Mouse (Mus musculus): ENCODE data around the gene Pmp22.

The Pmp22 gene

GRCm38 (mm10) chr11:63126976-63127375 lies 1.8 kb upstream of the Pmp22 start:
- DNase-seq (ENCODE audit: extremely low read depth, insufficient read length, low spot score): no peak

- DNase-seq (ENCODE audit: extremely low read depth, insufficient read length, low spot score): no peak
Observed at GRCm38 (mm10) chr11:63127513-63127912, 1.3 kb upstream of the Pmp22 start.

GRCm38 (mm10) chr11:63129375-63129774 lies 593 bp downstream of the Pmp22 start:
- peak; percentile 54 for DNase-seq (ENCODE audit: extremely low read depth, insufficient read length, low spot score)

- no peak for DNase-seq (ENCODE audit: extremely low read depth, insufficient read length, low spot score)
Observed at GRCm38 (mm10) chr11:63129840-63130239, 1.1 kb downstream of the Pmp22 start.

DNA sequence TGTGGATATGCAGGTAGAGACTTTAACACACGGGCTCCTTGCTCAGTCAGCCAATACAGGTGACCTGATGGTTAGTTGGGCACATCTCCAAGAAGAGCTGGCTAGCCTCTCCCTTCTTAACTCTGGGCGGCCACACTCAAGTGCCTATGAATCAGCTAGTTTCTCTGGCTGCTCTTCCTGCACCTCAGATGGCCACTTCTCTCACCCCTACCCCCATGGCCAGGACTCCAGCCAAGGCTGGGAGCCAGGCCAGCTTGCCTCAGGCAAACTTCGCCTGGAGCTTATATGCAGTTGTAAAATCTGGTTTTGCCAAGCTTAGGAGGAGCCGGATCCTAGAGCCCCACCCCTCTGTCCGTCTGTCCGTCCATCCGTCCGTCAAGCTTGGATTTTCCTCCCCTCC lies 1.7 kb downstream of the Pmp22 start:
- peak; percentile 98 for DNase-seq (ENCODE audit: extremely low read depth, insufficient read length, low spot score)

- peak; percentile 86 for DNase-seq (ENCODE audit: extremely low read depth, insufficient read length, low spot score)
Observed at GRCm38 (mm10) chr11:63131001-63131692, 2.4 kb downstream of the Pmp22 start.

GRCm38 (mm10) chr11:63131693-63132040 lies 2.9 kb downstream of the Pmp22 start:
- no peak for DNase-seq (ENCODE audit: extremely low read depth, insufficient read length, low spot score)

DNA sequence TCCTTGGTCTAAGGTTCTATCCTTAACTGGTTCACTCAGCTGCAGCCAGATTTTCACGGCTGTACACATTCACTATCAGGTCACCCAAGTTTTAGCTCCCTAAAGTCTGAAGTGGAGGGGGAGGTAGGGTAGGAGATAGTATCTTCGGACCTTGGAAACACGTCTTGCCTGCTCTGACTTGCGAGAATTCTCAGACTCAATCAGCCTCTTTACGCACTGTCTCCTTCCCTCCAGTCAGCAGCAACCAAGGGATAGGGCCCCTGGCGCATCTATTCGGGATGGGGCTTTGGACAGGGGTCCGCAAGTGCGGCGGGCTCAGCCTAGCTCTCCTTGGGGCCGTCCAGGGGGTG lies 3.3 kb downstream of the Pmp22 start:
- DNase-seq (ENCODE audit: extremely low read depth, insufficient read length, low spot score): no peak

DNA sequence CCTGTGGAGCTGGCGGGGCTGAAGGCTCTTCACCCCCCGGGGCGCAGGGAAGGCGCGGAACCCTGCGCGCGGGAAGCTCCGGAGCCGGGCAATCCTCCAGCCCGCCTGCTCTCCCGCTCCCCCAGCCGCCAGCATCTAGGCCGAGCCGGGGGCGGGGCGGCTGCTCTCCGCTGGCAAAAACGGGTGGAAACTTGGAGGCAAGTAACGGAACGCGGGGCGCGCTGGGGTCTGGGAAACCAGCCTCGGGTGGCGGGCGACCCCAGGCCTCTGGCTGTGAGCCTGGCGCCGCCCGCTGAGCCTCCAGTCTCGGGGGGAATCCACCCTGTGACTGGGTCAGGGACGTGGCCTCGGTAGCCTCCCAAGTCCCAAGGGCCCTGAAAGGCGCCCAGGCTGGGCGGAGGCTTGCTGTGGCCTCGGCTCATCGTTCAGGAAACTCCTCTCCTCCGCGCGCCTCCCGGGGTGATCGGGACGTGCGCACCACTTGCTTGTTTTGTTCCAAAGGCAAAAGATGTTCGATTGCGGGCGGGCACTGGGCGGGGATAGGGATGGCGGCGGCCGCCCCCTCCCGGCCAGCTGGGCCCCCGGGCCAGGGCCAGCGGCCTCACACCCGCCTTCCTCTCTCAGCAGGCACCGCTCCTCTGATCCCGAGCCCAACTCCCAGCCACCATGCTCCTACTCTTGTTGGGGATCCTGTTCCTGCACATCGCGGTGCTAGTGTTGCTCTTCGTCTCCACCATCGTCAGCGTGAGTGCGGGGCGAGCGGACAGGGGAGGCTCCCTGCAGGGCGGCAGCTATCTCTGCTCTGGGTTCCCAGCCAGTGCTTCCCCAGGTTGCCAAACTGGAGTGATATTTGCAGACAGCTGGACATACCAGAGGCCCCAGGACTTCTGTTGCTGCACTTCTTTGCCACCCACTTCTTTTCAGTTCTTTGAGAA lies 4.0 kb downstream of the Pmp22 start:
- DNase-seq (ENCODE audit: extremely low read depth, insufficient read length, low spot score): peak; percentile 89

DNA sequence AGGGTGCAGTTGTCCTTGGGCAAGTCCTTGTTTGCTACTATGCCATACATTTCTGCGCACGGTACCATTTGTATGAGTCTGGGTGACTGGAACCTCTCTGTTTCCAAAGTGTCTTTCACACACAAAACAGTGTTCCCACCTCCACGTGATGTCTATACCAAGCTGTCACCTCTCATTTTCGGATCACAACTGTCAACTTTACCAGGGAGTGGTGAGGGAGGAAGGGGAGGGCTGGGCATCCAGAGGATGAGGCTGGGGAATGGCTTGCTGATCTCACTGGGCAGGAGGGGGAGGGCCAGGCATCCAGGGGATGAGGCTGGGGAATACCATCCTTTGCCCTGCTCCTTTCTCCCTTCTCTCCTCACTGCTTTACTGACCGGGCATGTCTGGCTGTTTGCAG lies 5.2 kb downstream of the Pmp22 start:
- no peak for DNase-seq (ENCODE audit: extremely low read depth, insufficient read length, low spot score)

DNA sequence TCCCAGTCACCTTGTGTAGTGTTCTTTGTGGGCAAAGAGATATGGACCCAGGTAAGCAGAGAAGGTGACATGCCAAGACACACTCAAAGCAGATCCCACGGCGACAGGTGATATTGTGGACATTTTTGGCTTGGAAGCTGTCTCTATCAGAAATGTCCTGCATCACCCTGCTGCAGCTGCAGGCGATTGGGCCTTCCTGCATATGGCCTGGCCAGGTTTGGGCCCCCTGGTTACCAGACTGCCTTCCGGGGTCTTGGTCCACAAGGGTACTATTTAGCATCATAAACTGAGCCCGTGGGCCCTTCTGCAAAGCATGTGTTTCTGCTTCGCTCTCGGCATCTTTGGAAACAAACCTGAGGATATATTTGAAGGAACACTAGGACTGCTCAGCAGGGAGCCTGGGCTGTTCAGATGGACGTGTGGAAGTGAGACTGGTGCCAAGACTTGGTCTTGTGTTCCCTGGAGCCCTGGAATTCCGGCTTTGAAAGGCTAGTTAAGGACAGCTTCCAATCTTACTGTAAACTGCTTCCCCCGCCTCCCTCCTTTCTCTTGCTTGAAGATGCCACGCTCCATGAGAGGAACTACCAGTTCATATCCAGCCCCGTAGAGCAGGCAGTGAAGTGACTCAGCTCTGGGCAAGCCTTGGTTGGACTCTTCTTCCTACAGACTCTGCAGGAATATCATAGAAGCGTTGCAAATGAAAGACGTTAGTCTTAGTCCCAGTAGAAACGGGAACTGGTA lies 6.1 kb downstream of the Pmp22 start:
- peak; percentile 54 for DNase-seq (ENCODE audit: extremely low read depth, insufficient read length, low spot score)

GRCm38 (mm10) chr11:63135622-63136021 lies 6.8 kb downstream of the Pmp22 start:
- DNase-seq (ENCODE audit: extremely low read depth, insufficient read length, low spot score): peak; percentile 90

- DNase-seq (ENCODE audit: extremely low read depth, insufficient read length, low spot score): peak; percentile 44
Observed at GRCm38 (mm10) chr11:63136205-63136604, 7.4 kb downstream of the Pmp22 start.

DNA sequence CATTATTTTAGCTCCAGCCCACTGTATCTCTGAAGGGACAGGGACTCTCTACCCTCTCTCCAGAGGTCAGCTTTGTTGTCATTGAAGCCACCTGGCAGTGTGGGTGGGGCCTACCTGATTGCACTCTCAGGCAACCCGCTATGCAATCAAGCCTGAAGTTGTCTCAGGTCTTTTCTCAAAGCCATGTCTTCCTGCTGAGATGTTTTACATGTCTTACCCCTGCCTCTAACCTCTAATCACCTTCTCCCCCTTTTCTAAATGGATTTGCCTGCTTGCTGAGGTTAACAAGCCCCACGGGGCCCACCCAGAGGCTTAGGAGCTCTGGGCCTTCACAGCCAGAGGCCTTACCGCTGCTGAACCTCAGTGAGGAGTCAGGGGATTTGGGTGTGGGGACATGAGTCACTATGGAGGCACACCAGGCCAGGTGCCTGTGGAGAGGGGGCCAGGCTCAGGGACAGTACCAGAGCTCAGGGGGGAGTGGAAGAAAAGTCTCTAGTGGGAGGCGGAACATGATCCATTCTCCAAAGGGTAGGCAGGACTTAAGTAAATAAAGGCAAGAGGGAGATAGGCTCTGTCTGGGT lies 8.1 kb downstream of the Pmp22 start:
- no peak for DNase-seq (ENCODE audit: extremely low read depth, insufficient read length, low spot score)

- DNase-seq (ENCODE audit: extremely low read depth, insufficient read length, low spot score): no peak
Observed at GRCm38 (mm10) chr11:63138739-63139138, 10.0 kb downstream of the Pmp22 start.

GRCm38 (mm10) chr11:63142311-63142710 lies 13.5 kb downstream of the Pmp22 start:
- DNase-seq (ENCODE audit: extremely low read depth, insufficient read length, low spot score): no peak

GRCm38 (mm10) chr11:63142816-63143215 lies 14.0 kb downstream of the Pmp22 start:
- DNase-seq (ENCODE audit: extremely low read depth, insufficient read length, low spot score): no peak

- no peak for DNase-seq (ENCODE audit: extremely low read depth, insufficient read length, low spot score)
Observed at GRCm38 (mm10) chr11:63143486-63143885, 14.7 kb downstream of the Pmp22 start.

DNA sequence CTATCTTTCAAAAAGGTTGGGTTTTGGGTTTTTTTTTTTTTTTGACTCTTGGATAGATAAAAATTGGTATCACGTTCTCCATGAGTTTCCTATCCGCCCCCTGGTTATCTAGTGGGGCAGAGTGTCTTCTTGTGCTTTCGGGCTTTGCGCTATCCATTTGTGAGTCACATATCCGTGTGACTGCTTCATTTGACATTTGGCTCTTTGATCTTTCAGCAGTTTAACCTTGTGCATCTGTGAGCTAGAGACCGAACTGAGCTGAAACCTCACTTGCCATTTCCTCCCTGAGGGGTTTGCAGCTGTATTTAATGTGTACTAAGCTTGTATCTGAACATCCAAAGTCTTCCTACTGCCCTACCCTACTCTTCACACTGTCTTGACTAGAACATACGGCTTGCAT lies 17.8 kb downstream of the Pmp22 start:
- DNase-seq (ENCODE audit: extremely low read depth, insufficient read length, low spot score): no peak

DNA sequence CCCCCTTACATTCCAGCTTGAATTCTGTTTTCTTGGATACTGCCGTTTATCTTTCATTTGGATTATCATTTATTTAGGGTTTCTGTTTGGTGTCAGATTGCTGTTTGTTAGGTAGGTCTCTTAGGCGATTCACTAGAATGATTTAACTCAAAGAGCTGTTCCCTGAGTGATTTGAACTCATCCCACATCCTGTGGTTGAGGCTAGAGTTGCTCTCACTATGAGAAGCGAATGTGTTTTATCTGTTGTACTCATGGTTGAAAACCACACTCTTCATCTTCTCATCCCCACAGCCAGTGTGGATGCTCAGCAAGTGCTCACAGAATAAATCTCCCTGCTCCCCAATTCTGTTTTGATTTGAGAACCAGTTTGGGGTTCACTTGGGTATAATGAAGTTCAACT lies 19.5 kb downstream of the Pmp22 start:
- DNase-seq (ENCODE audit: extremely low read depth, insufficient read length, low spot score): no peak

DNA sequence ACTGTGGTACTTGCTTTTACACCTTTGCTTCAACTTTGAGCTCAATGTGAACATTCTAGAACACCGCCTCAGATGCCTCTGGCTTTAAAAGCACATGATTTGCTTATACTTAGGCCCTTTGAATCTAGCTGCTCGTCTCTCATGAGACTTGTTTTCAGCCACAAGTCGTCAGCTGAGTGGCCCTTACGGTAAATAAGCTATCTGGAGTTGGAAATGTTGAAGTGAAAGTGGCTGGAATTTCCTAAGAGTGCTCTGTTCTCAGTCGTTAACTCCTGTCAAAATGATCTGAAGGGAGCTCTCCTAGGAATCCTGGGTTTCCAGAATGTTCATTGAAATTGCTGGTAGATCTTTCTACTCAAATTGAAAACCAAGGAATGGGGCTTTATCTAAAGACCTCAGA lies 23.1 kb downstream of the Pmp22 start:
- no peak for DNase-seq (ENCODE audit: extremely low read depth, insufficient read length, low spot score)

All from 3134 (cell line).